Mouse (Mus musculus): ENCODE measurements around the gene Eps8. TPM values are rescaled to one million over a fixed set of nuclear protein-coding genes. Genes with fewer than 3 reads are reported as not detected.

The Eps8 gene
- total RNA-seq, 2 experiments from 2014 or later = 14.0 to 17.9 TPM

DNA sequence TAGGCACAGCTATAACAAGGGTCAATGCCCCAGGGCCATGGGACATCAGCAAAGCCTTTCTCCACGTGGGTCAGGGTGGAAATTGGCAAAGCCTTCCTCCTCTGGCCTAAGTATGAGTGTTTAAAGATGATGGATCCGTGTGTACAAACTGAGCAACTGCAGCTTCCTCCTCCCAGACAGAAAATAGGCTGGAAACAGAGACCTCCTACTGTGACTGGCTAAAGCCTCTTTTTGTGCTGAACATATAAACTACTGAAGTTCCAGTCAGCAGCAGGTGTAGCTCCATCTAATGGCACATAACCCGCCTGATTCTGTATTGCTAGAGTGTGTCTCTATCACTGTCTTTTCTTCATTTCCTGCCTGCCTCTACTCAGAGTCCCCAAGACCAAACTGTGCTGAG lies 13.7 kb upstream of the Eps8 start:
- no peak for DNase-seq (ENCODE audit: low spot score)
- intact Hi-C loops (cut with DNase I) = loop anchor here (5.0 kb wide), 1 partner anchor 39 kb away; no protein-coding TSS in a partner anchor

DNA sequence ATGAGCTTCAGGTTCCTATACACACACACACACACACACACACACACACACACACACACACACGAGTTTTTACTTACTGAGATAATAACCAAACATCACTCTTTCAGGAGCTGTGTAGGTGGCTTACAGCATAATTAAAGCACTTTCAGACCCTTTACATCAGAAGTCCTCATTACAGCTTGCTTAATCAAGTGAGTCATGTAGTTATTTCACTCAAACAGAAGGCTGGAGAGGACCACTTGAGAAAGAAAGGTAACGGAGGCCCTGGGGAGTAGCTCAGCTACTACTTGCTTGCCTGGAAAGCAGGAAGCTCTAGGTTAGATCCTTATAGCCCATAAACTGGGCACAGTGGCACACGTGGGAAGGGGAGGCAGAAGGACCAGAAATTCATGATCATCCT lies 13.0 kb upstream of the Eps8 start:
- intact Hi-C loops (cut with DNase I) = loop anchor here (5.0 kb wide), 1 partner anchor 40 kb away; no protein-coding TSS in a partner anchor

DNA sequence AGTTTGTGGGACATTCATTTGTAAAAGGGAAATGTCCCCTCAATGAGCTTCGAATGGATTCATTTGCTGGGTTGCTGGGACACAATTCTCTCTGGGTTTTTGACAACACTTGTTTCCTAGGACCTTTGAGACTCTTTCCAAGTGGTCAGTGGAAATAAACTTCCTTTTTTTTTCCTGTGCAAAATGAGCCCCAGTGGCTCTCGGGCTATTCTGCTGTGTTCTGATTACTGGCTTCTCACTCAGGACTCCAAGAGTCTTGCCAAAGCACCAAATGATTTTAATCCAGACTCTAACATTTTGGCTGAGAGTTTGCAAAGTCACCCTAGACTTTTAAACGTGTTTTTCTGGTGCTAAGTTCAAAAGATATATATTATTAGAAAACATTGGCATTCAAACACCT lies 10.3 kb upstream of the Eps8 start:
- intact Hi-C loops (cut with DNase I) = loop anchor here (5.0 kb wide), 1 partner anchor 42 kb away; no protein-coding TSS in a partner anchor
- DNase-seq (ENCODE audit: low spot score) = no peak

More for the DNA sequence above, 13.0 kb upstream of the Eps8 start:
- DNase-seq (ENCODE audit: low spot score) = no peak

DNA sequence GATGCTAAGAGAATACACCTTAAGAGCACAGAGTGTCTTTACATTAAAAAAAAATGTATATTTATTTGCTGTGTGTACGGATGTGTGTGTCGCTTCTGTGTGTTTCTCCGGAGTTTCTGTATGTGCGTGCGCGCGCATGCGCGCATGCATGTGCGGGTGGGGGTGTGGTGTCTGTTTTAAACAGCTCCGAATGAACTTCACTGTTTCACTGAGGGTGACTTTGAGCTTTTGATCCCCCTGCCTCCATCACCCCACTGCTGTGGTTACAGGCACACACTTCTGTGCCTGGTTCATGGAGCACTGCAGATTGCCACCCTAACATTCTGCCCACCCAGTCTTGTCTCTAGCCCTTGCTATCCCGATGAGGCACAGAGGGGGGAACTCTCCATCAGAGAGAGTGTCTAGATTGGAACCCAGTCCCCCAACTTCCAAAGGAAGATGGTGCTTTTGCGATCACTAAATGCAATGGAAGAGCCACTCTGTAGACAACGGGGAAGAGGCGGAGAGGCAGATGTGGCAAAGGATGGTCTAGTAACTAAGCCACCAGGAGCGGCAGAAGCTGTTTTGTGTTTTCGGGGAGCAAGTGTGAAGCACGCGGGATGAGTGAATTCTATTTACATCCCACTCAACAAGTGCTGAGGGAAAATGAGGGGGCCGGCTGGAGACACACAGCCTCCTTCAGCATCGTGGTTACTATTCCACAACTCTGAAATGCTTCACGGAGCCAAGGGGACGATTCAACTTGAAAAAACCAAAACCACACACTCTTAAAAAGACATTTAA lies 7.1 kb upstream of the Eps8 start:
- DNase-seq (ENCODE audit: low spot score) = no peak
- intact Hi-C loops (cut with DNase I) = no loop called here

DNA sequence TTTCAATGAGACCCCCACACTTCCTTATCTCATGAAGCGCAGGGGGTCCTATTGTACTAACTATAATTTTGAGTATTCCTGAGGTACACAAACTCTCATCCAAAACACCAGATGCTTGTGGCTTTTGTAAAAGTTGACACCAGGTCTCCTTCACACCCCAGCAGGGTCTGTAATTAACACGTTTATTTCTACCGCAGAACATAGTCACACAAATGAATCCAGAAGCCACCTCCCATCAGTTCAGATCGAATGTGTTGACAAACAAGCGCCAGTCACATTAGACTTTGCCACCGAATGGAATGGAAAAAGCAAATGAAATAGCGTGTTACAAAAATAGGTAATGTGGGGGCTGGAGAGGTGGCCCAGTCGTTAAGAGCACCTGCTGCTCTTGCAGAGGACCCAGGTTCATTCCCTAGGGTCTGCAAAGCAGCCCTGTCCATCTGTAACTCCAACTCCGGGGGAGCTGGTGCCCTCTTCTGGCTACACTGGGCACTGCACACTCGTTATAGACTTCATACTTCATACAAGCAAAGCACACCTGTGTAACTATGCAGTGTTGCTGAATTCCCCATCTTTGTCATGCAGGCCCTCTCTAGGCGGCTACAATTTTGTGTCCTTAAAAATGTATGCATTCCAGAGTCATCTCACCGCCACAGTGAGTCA lies 3.9 kb upstream of the Eps8 start:
- intact Hi-C loops (cut with DNase I) = no loop called here
- DNase-seq (ENCODE audit: low spot score) = no peak

DNA sequence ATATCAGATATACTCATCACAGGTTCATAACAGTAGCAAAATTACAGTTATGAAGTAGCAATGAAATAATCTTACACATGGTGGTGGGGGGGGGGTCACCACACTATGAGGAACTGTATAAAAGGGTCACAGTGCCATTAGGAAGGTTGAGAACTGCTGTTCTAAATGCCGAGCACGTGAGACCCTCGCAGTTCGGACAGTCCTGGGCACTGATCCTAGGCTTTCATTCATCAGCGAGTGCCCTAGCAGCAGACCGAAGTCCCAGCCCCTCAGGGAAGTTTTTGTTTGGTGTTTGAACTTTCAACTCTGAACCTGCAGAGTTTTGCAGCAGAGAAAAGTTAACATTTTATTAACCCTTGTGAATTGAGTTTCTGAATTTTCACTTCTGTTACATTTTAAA lies 2.5 kb upstream of the Eps8 start:
- intact Hi-C loops (cut with DNase I) = no loop called here
- DNase-seq (ENCODE audit: low spot score) = no peak

DNA sequence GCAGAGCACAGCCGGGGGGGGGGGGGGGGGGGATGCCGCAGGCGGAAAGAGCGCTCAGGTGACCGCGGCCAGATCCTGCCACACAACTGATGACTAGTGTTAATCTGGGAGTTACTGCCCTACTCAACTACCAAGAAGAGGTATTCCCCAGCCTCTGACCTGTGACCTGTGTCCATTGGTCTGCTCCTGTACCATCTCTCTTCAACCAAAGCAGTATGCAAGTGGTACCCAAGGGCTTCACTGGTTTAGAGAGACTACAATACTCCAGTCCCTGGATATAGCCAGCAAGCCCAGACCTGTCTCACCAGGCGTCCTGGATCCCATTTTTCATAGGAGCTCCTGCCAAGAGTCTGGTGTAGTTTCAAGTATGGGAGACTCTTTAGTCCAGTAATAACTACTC lies 5.1 kb downstream of the Eps8 start:
- intact Hi-C loops (cut with DNase I) = loop anchor here (2.0 to 5.0 kb wide), 4 partner anchors 75 to 192 kb away; no protein-coding TSS in a partner anchor
- DNase-seq (ENCODE audit: low spot score) = no peak

DNA sequence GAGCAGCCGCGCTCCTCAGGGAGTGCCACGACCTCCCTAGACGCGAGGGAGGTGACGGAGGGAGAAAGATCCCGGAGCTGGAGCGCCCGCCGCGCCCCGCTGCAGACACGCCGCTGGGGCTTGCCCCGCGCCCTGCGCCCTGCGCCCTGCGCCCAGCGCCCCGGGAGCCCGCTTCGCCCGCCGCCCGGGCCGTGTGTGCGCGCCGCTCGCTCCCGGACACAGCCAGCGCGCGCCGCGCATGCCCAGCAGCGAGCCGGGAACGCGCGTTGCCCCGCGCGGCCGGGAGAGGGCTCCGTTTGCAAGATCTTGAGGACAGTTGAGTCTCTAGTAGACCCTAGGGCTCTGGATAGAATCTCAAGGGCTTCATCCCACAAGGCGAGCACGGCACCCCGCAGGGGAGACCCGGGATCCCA lies 5.6 kb downstream of the Eps8 start:
- intact Hi-C loops (cut with DNase I) = loop anchor here (2.0 to 5.0 kb wide), 4 partner anchors 76 to 192 kb away; no protein-coding TSS in a partner anchor
- peak; percentile 80 for DNase-seq (ENCODE audit: low spot score)

DNA sequence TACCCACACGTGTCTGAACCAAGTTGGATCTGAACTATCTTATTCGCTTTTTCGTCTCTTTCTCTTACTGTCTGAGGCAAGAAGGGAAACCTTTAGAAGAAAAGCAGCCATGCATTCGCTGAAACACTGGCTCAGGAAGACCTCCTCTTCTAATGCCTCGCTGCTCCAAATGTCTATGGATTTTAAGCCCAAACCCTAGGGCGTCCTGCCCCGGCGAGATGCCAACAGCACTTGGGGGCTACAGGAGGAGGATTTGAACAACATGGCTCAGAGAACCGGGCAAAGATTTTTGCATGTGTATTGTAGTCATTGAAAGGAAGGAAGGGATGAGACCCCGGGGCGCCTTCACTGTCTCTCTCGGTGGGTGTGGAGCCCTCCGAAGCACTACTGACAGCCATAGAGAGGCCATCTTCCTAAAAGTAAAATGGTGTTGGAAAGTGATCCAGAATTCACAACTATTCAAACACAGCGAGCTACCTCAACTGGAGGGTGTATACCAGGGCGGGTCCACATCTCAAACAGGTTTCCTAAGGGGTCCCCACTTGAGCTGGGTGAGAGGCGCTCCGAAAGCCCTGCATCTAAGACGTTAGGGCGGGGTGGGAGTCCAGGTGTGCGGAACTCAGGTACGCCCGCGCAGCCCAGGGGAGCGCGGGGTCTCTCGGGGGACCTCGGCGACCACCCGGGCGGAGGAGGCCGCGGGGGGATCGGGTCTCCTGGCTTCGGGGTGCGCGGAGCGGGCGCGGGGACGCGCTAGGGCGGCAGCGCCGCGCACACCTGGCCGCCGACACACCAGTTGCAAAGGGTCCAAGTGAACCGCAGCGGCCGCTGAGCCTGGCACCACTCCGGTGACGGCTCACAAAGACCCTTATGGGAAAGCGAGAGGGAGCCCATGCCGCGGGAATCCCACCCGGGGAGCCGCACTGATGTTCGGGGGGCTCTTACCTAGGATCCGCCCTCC lies 6.3 kb downstream of the Eps8 start:
- intact Hi-C loops (cut with DNase I) = loop anchor here (2.0 to 5.0 kb wide), 4 partner anchors 76 to 191 kb away; no protein-coding TSS in a partner anchor
- no peak for DNase-seq (ENCODE audit: low spot score)

DNA sequence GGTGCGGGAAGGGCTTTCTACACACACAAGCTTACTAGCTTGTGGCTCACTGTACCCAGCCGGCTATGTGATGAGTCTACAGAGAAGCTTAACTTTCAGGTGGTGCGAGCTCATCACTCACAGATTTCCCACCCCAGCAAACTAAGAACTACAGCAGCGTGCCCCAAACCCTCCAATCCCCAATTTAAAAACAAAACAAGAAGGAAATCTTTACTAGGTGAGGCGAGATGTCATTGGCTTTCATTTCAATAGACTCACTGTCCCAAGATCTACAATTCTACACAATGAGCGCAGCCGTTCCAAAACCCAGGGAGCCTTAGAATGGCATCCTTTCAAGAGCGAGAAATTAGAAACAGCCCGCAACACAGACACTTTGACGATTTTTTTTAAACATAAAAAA lies 7.0 kb downstream of the Eps8 start:
- intact Hi-C loops (cut with DNase I) = loop anchor here (2.0 to 5.0 kb wide), 4 partner anchors 77 to 190 kb away; no protein-coding TSS in a partner anchor
- DNase-seq (ENCODE audit: low spot score) = no peak

DNA sequence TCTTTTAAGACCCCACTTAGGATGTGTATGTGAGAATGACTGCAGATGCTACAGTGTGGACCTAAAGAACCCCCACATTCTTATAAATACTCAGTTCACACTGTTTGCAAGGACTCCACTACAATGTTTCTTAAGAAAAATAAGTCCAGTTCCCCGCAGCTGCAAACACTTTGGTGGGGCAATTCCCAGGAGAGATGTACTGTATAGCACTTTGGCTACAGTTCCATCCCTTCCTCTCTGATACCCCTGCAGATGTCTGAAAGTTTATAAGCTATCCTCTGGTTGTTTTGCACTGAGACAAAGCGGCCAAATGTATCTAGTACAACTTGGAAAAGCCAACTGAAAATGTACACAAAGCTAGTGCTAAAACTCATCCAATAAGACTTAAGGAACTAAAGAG lies 8.0 kb downstream of the Eps8 start:
- intact Hi-C loops (cut with DNase I) = loop anchor here (5.0 kb wide), 3 partner anchors 84 to 189 kb away; no protein-coding TSS in a partner anchor

DNA sequence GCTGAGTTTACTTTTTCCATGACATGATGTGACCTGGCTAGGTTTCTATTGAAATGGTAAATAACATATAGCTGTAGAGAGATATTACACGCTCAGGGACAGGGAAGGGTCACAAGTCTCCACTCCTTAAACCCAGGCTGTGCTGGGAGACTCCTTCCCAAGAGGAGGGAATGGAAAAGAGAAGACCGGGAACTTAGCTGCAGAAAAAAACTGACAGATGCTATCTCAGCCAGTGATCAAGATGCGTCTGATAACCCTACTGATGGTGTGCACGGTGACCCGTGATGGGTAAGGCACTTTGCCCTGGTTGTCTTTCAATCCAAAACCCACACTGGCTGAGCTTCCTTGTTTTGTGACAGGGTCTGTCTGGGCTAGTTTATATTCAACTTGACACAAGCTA lies 9.8 kb downstream of the Eps8 start:
- intact Hi-C loops (cut with DNase I) = loop anchor here (5.0 kb wide), 3 partner anchors 83 to 188 kb away; no protein-coding TSS in a partner anchor
- no peak for DNase-seq (ENCODE audit: low spot score)

More for the DNA sequence above, 8.0 kb downstream of the Eps8 start:
- DNase-seq (ENCODE audit: low spot score) = no peak

DNA sequence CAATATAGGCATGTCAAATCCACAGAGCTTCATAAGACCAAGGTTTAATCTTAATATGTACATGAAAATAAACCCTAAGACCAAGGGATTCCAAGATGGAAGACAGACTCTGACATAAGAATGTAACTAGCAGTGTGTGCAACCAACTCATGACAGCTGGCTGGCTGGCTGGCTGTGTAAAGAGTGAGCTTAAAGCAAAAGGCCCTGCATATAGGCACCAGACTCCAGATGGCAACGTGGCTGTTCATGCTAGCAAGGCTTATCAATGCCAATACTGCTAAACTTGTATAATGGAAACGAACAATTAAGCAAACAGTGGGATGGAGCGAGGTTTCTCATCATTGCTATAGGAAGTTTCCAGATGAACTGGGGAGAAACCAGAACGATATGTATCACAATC lies 10.9 kb downstream of the Eps8 start:
- intact Hi-C loops (cut with DNase I) = no loop called here
- DNase-seq (ENCODE audit: low spot score) = no peak

DNA sequence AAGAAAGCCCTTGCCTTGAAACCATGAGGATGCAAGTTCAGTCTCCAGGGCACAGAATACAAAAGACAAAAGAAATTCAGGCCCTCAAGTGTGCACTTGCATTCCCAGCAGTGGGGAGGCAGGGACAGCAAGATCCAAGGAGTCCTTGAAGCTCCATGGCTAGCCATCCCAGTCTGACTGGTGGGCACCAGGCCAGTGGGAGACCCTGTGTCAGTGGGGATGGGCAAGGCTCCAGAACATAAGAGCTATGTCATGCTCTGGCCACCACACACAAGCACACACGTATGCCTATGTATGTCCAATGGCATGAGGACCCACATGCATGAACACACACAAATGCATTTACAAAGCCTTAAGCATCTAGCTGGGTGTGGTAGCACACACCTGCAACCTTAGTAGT lies 13.0 kb downstream of the Eps8 start:
- no peak for DNase-seq (ENCODE audit: low spot score)
- intact Hi-C loops (cut with DNase I) = no loop called here

DNA sequence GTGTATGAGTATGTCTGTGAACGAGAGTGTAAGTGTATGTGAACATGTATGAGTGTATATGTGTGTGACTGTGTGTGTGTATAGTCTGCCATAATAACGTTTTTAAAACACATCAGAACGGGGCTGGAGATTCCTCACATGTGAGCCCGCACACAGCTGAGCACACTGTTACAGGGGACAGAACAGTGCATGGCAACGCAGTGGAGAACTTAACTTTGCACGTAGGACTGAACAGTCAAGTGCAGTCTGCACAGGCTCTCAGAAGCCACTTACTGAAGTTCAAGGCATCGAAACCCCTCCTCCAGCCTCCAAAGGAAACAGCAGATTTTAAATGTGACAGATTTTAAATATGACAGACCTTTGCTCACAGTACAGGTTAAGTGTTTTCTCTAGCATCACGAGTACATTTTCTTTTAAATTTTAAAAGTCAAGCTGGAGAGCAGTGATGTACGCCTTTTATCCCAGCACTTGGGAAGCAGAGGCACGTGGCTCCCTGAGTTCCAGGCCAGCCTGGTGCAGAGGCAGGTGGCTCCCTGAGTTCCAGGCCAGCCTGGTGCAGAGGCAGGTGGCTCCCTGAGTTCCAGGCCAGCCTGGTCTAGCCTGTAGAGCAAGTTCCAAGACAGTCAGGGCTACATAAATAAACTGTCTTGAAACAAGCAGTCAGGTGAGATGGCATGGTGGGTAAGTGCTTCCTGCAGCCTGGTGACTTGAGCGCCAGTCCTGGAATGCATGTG lies 15.7 kb downstream of the Eps8 start:
- no peak for DNase-seq (ENCODE audit: low spot score)
- intact Hi-C loops (cut with DNase I) = no loop called here

DNA sequence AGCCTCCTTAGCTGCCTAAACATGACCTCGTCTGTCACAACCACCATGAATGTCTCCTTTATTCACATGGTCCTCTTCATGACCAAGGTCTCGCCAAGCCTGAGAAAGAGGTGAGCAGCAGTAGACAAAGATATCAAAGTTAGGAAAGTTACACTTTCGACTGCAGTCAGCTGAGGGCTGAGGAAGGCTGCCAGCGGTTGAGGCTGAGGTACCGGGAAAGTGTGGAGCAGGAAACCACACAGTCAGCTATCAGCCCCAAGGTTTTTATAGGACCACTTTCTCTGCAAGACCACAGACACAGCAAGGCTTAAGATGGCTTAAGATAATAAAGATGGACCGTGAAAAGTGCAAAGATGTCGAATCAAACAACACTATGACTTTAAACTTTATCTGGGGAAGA lies 17.2 kb downstream of the Eps8 start:
- intact Hi-C loops (cut with DNase I) = no loop called here

DNA sequence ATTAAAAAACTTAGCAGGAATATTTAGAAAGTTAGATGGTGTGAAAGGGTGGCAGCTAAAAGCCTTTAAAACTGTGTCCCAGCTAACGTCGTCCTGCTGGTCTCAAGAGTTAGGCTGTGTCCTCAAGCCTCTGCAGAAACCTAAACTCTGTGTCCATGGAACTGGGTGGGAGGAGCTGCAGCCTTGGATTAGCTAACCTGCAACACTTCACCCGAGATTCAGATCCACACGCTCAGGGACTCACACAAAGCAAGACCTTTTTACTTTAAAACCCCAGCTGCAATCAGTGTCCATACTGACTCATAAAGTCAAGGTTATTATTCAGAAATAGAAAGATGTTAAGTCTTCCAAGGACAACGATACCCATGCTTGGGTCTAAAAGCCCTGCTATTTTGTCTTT lies 18.5 kb downstream of the Eps8 start:
- DNase-seq (ENCODE audit: low spot score) = no peak
- intact Hi-C loops (cut with DNase I) = no loop called here

More for the DNA sequence above, 17.2 kb downstream of the Eps8 start:
- DNase-seq (ENCODE audit: low spot score) = no peak

DNA sequence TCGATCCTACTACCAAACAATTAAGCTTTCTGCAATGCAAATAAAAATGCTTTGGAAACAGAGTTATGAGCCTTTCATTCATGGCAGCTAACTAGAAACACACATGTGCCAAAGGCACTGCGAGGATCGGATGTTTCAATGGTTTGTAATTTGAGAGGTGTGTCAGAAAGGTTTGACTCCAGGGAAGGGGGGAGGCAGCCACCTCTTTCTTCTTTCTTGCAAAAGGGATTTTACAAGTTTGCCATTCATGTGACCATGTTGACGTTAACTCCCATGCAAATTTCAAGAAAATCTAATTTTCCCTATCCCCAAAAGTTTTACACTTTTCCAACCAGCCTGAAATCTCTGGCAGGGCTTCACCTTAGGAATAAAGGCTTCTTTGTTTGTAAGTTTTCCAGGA lies 21.1 kb downstream of the Eps8 start:
- intact Hi-C loops (cut with DNase I) = no loop called here
- no peak for DNase-seq (ENCODE audit: low spot score)

DNA sequence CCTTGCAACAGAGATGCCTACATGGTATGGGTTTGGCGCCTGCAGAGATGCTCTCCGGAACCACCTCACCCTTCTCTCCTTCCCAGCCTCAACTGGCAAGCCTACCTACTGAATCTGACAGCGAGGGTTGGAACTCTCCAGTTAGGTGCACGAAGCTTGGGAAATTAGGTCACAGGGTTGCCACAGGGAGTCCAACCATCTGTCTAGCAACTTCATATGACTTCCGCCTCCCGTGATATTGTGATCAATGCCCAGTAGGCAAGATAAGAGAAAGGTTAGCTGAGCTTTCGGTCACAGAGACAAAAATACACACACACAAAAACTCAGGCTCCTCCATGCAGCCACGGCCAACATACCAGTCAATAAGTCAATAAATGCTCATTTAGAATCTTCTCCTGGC lies 21.6 kb downstream of the Eps8 start:
- intact Hi-C loops (cut with DNase I) = no loop called here
- no peak for DNase-seq (ENCODE audit: low spot score)

All from heart, postnatal 25 days (tissue).